Mouse (Mus musculus): ENCODE results near the gene Tmem170.

The Tmem170 gene

DNA sequence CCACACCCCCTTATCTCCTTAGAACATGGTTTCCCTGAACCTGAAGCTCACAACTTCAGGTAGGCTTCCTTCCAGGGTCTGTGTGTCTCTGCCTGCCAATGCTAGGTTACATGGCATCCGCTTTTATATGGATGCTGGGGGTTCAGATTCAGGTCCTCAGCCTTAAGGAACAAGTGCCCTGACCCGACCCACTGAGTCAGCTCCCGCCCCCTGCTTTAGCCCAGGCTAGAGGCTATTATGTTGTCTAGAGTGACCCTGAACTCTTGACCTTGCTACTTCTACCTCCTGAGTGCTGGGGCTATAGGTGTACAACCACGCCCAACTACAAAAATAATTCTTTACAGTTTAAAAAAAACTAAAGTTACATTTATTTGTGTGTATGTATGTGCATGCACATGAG is 61.5 kb downstream of the Tmem170 start:
- DNase-seq (ENCODE audit: extremely low spot score): no peak

GRCm38 (mm10) chr8:111813818-111814217 is 62.7 kb downstream of the Tmem170 start:
- no peak for DNase-seq (ENCODE audit: extremely low spot score)

Measured in embryo, embryonic 9.5 days (tissue).